Mouse (Mus musculus) CD8-positive naive resting alpha-beta T cell, adult 2 months (primary cell): Measurements from ENCODE around the gene Olfr316.

ENCODE experiments used
- DNase-seq, 2 experiments: peaks; one replicate each; pipeline ENCODE4 v3.0.0; 2022; ENCODE audit warnings: low read depth in 2 of 2, low spot score in 2 of 2

The Olfr316 gene

DNA sequence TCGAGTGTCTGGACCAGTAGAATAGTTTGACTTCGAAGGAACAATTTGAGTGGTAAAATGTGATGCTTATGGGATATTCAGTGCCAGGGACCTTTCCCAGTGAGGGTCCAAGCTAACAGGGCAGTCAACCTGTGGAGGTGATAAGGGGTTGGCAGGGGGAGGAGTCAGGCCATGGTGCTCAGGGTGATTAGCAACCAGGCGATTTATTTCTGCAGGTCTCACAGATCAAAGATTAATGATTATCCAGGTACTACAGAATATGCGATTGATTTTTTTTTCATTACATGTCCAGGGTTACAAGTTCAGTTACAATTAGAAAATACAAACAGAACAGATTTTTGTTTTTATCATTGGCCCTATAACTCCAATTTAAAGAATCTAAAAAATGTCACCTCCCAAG, 51.3 kb downstream of the Olfr316 start:
- DNase-seq, result no peak

DNA sequence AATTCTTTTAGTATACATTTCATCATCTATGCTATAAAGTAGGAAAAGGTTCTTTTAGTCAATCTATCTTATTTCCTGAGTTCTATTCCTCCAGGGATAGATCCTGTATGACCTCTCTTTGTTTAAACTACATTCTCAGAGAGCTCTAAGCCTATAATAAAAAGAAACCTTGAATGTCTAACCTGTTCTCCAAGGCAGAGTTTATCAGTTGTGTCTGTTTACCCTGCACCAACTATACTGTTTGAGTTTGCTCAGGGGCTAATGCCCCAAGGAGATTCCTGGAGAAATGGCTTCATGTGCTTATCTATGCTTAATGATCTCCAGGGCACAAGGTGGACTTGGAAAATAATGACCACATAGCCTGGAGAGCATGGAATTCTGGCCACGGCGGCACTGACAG, 51.9 kb downstream of the Olfr316 start:
- DNase-seq, result no peak
